Mouse (Mus musculus) ovary, adult 10 weeks (tissue): ENCODE data around the gene Cabp1. TPM values are rescaled to one million over a fixed set of nuclear protein-coding genes. Genes with fewer than 3 reads are reported as not detected.

Source experiments
- polyA plus RNA-seq: library from polyadenylated mRNA; stranded (reverse); fragments of 350-450 nt; fragmentation: Illumina TruSeq; extraction: RNeasy Lipid Tissue Mini Kit (QIAGEN cat#74804); gene quantifications from one replicate; pipeline ENCODE4 v1.2.3, GENCODE M21; 2014

Gene Cabp1
- polyA plus RNA-seq = 0.54 TPM

GRCm38 (mm10) chr5:115193669-115194625 is at the start of gene Cabp1:
TSS of gene Cabp1 (minus strand) at chr5:115194381.

DNA sequence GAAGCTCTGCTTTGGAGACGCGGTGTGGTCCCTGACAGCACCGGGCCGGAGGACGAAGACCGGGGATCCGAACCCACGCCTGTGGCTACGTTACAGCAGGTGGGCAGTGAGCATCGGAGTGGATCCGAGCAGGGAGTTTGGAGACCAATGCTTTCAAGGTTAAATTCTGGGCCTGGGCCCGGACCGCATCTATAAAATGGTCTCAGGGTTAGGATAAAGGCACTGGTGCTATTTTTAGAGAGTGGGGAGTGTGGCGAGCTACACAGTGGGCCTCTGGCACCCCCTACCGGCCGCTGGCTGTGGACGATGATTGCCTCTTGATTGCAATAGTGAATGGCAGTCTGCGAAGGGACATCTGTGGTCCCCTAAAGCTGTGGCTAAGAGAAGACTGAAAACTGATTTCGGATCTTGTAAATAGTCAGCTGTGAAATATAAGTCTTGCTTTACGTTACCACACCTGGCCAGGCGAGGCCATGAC is 41.6 kb upstream of the Cabp1 start, which contains the start of gene Pop5:
Gene Pop5, plus strand, starts transcription at position 51 of the 478 bp plus-strand sequence.

GRCm38 (mm10) chr5:115158040-115158983 is 35.9 kb downstream of the Cabp1 start, which contains the start of gene Mlec:
TSS of gene Mlec (minus strand) at chr5:115158179.

GRCm38 (mm10) chr5:115134234-115135165 is 59.7 kb downstream of the Cabp1 start, which contains the start of gene Unc119b:
TSS of gene Unc119b (minus strand) at chr5:115134975.

GRCm38 (mm10) chr5:115118961-115119570 is 75.1 kb downstream of the Cabp1 start, which contains the start of gene Acads:
TSS of gene Acads (minus strand) at chr5:115119346.

Other genes starting within 250 kb of the Cabp1 start
- gene Hnf1a, start 223.3 kb downstream of the Cabp1 start, polyA plus RNA-seq = not detected
- 155 TPM for gene Sppl3, start 183.2 kb downstream of the Cabp1 start, polyA plus RNA-seq
- gene Gm10401, start 96.1 kb downstream of the Cabp1 start, polyA plus RNA-seq = not detected
- gene Acads, start 75.0 kb downstream of the Cabp1 start, polyA plus RNA-seq = not detected
- gene Unc119b, start 59.4 kb downstream of the Cabp1 start, polyA plus RNA-seq = 6.2 TPM
- gene Mlec, start 36.2 kb downstream of the Cabp1 start, polyA plus RNA-seq = 85.2 TPM
- 4.3 TPM for gene Pop5, start 41.5 kb upstream of the Cabp1 start, polyA plus RNA-seq
- 20.3 TPM for gene Rnf10, start 78.5 kb upstream of the Cabp1 start, polyA plus RNA-seq
- gene Coq5, start 85.3 kb upstream of the Cabp1 start, polyA plus RNA-seq = 9.8 TPM
- gene Dynll1, start 106.6 kb upstream of the Cabp1 start, polyA plus RNA-seq = 1,210 TPM
- 85.1 TPM for gene Srsf9, start 132.8 kb upstream of the Cabp1 start, polyA plus RNA-seq
- 64.2 TPM for gene Gatc, start 146.8 kb upstream of the Cabp1 start, polyA plus RNA-seq
- 8.3 TPM for gene Triap1, start 146.8 kb upstream of the Cabp1 start, polyA plus RNA-seq
- 38.6 TPM for gene Cox6a1, start 154.6 kb upstream of the Cabp1 start, polyA plus RNA-seq
- 5.6 TPM for gene Msi1, start 235.2 kb upstream of the Cabp1 start, polyA plus RNA-seq